9 mouse cellular contexts compared by ENCODE assay signal in the genomic region with DNA sequence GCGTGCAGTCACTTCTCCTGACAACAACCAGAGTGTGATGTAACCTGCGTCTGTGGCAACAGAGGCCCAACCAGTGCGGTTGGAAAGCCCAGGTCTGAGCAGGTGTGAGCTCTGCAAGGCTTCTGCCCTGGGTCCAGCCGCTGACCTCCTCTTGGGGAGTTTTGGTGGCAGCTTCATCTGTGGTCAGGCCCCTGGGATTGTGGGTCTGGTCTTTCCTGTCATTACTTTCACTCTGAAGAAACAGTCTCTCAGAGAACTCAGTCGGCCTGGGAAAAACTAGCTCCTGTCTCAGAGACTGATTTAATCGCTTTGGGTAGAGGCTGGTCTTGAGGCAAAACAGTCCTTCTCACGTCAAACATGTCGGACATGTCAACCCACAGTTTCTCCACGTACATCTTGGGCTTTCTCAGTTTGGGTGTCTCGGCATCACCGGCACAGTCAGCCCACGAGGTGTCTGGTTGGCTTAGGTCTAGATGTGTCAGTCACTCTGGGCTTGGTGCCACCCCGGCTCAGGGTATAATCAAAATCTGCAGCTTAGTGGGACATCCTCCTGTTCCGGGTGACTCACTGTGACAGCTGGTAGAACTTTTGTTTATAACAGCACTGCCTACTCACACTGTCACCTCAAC.
DNase-seq lines count a peak whose midpoint lies in the region; ATAC-seq and TF ChIP-seq lines count a peak whose summit lies in the region.
"Had no signal": no experiment of that assay in that cellular context is flagged by ENCODE, and none has a peak within 500 bp of the region (broad histone marks: within the 10 kb centered on the region; RNA-seq: fewer than 3 reads in every experiment).

No protein-coding gene starts in this region.

- no peak overlapping the region for H3K4me2 ChIP-seq in intestine, embryonic 16.5 days (ENCODE audit: low read depth, low read length)
- H3K4me2 ChIP-seq: liver, embryonic 13.5 days had no signal

- no peaks in the 10 kb centered on the region for H3K27me3 ChIP-seq in kidney, adult 2 months (replicated peaks; ENCODE audit: control insufficient read depth, insufficient read depth, low read length)
- no peaks in the 10 kb centered on the region for H3K27me3 ChIP-seq in intestine, embryonic 16.5 days (replicated peaks; ENCODE audit: control insufficient read depth, insufficient read depth, low read length)
- H3K27me3 ChIP-seq: liver, embryonic 13.5 days had no signal

- H3K4me1 ChIP-seq in kidney, adult 2 months (ENCODE audit: control insufficient read depth, insufficient read depth, low read length) = no peaks in the 10 kb centered on the region
- H3K4me1 ChIP-seq in intestine, embryonic 16.5 days (ENCODE audit: control insufficient read depth, insufficient read depth, low read length) = no peaks in the 10 kb centered on the region
- H3K4me1 ChIP-seq: liver, embryonic 13.5 days had no signal

- H3K27ac ChIP-seq in kidney, adult 2 months (ENCODE audit: insufficient read depth, low read depth, low read length) = no peak overlapping the region
- no peak overlapping the region for H3K27ac ChIP-seq in intestine, embryonic 16.5 days (ENCODE audit: low read length)
- H3K27ac ChIP-seq: liver, embryonic 13.5 days had no signal

- intact Hi-C loops in heart, postnatal 36 days (cut with DNase I) = no loop called here
- intact Hi-C loops in left cerebral cortex, postnatal 36 days (cut with DNase I) = no loop called here

- DNase-seq in heart, adult 11 months = peak; percentile 85
- DNase-seq in heart, postnatal 36 days = no peak
- DNase-seq in frontal cortex, postnatal 10 days (ENCODE audit: low spot score in 2 of 2) = peak; percentile 23 to 67
- DNase-seq in left cerebral cortex, postnatal 36 days (ENCODE audit: low spot score in 2 of 2) = peak; percentile 82 to 87
- peak; percentile 11 to 43 for DNase-seq in spleen, postnatal 10 days (ENCODE audit: low spot score in 2 of 2)
- no peak for DNase-seq in kidney, adult 2 months
- DNase-seq in embryo, embryonic 10.5 days (ENCODE audit: low spot score) = no peak
- DNase-seq: liver, embryonic 13.5 days had no signal

- no peak for ATAC-seq in intestine, embryonic 16.5 days

- no peaks in the 10 kb centered on the region for H3K36me3 ChIP-seq in kidney, adult 2 months (ENCODE audit: control insufficient read depth, insufficient read depth, low read length)
- no peaks in the 10 kb centered on the region for H3K36me3 ChIP-seq in intestine, embryonic 16.5 days (ENCODE audit: control insufficient read depth, insufficient read depth, low read length)
- H3K36me3 ChIP-seq: liver, embryonic 13.5 days had no signal

- 79% methylated on average over 14 of the region's 14 CpGs for WGBS in kidney, adult 2 months
- WGBS in intestine, embryonic 16.5 days = 80% methylated on average over 14 of the region's 14 CpGs

- TF ChIP-seq CTCF in kidney, adult 2 months (conservative IDR thresholded peaks at IDR 0.05; ENCODE audit: insufficient read depth, insufficient read length, low read depth, low read length) = no peak

- TF ChIP-seq POLR2A in kidney, adult 2 months (IDR thresholded peaks at IDR 0.05; ENCODE audit: low read depth, low read length) = no peak

- no peak overlapping the region for H3K4me3 ChIP-seq in kidney, adult 2 months (ENCODE audit: insufficient read depth, low read depth, low read length)
- H3K4me3 ChIP-seq in intestine, embryonic 16.5 days (ENCODE audit: low read length) = no peak overlapping the region
- H3K4me3 ChIP-seq: liver, embryonic 13.5 days had no signal

- H3K9ac ChIP-seq in intestine, embryonic 16.5 days (ENCODE audit: low read depth, low read length) = no peak overlapping the region
- H3K9ac ChIP-seq: liver, embryonic 13.5 days had no signal

- no peaks in the 10 kb centered on the region for H3K9me3 ChIP-seq in intestine, embryonic 16.5 days (ENCODE audit: control insufficient read depth, low read length)
- H3K9me3 ChIP-seq: liver, embryonic 13.5 days had no signal

Comparison
In these comparisons a context has a peak if more than half of its experiments do, and no peak if none do; other contexts are left out.
1. DNase-seq: peak in heart, adult 11 months (single experiment), frontal cortex, postnatal 10 days (2 of 2), left cerebral cortex, postnatal 36 days (2 of 2) and spleen, postnatal 10 days (2 of 2); none in heart, postnatal 36 days (0 of 2), kidney, adult 2 months (single experiment) and embryo, embryonic 10.5 days (single experiment).